Mouse (Mus musculus): ENCODE results near the gene Gfod1. TPM values are rescaled to one million over a fixed set of nuclear protein-coding genes. Genes with fewer than 3 reads are reported as not detected.

Gfod1 gene
- total and polyA plus RNA-seq, 2 experiments from 2014 or later: 2.4 to 22.4 TPM

DNA sequence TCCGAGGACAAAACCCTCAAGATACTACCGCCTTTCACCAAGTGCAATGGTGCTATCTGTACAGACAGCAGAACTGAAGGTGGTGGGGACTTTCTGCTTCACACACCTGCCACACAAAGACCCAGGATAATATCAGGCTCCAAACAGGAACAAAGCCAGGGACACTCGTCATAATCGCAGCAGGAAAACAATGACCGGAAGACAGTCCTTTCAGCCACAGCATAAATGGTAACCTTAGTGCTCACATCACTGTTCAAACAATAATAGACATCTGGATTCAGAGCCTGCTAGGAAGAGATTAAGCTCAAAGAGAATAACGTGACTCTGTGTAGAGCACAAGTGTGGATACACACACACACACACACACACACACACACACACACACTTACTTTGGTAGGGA, 67.3 kb downstream of the Gfod1 start:
- 54% methylated on average over 6 of the region's 6 CpGs for WGBS
- Histone ChIP-seq H3K9ac (replicated peaks; ENCODE audit: low read length, poor library complexity, severe bottlenecking) (no peak overlapping the region), H3K27me3 (ENCODE audit: insufficient read depth, low read length) (no peaks in the 10 kb centered on the region), H3K4me2 (ENCODE audit: low read depth, low read length, poor library complexity, severe bottlenecking) (no peak overlapping the region), H3K4me1 (ENCODE audit: insufficient read depth, low read length) (peaks cover 10% of the 10 kb centered on the region; the same call in 1 of the 2 replicates), H3K27ac (ENCODE audit: low read depth, low read length) (no peak overlapping the region), H3K36me3 (ENCODE audit: insufficient read depth, low read length) (no peaks in the 10 kb centered on the region), H3K4me3 (ENCODE audit: low read depth, low read length) (no peak overlapping the region), H3K9me3 (ENCODE audit: low read length) (no peaks in the 10 kb centered on the region)
- no peak for TF ChIP-seq CTCF (IDR thresholded peaks at IDR 0.05)
- ATAC-seq (ENCODE audit: low FRiP score) (no peak), DNase-seq (ENCODE audit: low spot score) (no peak)

DNA sequence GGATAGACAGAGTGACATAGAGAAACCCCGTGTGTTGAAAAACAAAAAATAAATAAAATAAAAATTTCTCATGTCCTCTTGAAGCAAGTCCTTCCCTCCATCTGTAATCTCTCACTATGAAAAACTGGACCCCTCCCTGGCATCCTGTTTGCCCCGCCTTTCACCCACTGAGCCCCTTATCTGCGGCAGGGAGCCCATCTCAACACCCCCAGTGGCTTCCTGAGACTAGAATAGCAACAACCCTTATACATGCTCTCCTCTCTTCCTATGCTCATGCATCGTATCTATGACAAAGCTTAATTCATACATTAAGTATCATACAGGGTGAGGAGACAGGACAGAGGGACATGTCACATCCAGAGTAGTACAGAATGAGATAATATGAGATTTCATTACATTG, 68.0 kb downstream of the Gfod1 start:
- no peak for DNase-seq (ENCODE audit: low spot score)
- 76% methylated on average over 4 of the region's 4 CpGs for WGBS
- H3K27ac ChIP-seq (ENCODE audit: low read depth, low read length): no peak overlapping the region

DNA sequence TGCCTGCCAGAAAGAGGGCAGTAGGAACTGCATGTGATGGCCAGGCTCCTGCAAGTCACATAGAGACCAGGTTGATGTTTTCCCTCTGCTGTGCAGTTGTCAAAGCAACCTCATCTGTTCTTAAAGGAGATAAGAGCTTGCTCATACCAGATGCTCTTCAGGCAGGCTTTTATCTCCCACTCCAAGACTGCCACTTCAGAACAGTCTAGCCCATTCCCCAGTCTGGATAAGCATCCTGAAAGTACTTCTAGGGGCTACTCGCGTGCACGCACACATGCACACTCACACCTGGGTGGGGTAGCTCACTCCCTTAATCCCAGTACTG, 68.4 kb downstream of the Gfod1 start:
- 67% methylated on average over 3 of the region's 3 CpGs for WGBS
- Histone ChIP-seq H3K9ac (replicated peaks; ENCODE audit: low read length, poor library complexity, severe bottlenecking) (no peak overlapping the region), H3K36me3 (ENCODE audit: insufficient read depth, low read length) (no peaks in the 10 kb centered on the region), H3K27me3 (ENCODE audit: insufficient read depth, low read length) (no peaks in the 10 kb centered on the region), H3K9me3 (ENCODE audit: low read length) (no peaks in the 10 kb centered on the region), H3K27ac (ENCODE audit: low read depth, low read length) (no peak overlapping the region), H3K4me2 (ENCODE audit: low read depth, low read length, poor library complexity, severe bottlenecking) (no peak overlapping the region), H3K4me1 (ENCODE audit: insufficient read depth, low read length) (peaks cover 10% of the 10 kb centered on the region; the same call in 1 of the 2 replicates), H3K4me3 (ENCODE audit: low read depth, low read length) (no peak overlapping the region)
- no peak for ATAC-seq (ENCODE audit: low FRiP score)
- no peak for DNase-seq (ENCODE audit: low spot score)
- no peak for TF ChIP-seq CTCF (IDR thresholded peaks at IDR 0.05)

More for the DNA sequence above, 68.0 kb downstream of the Gfod1 start:
- H3K9me3 ChIP-seq (ENCODE audit: low read length): no peaks in the 10 kb centered on the region
- peaks cover 10% of the 10 kb centered on the region; the same call in 1 of the 2 replicates for H3K4me1 ChIP-seq (ENCODE audit: insufficient read depth, low read length)
- no peak for TF ChIP-seq CTCF (IDR thresholded peaks at IDR 0.05)
- H3K9ac ChIP-seq (replicated peaks; ENCODE audit: low read length, poor library complexity, severe bottlenecking): no peak overlapping the region
- H3K4me2 ChIP-seq (ENCODE audit: low read depth, low read length, poor library complexity, severe bottlenecking): no peak overlapping the region
- ATAC-seq (ENCODE audit: low FRiP score): no peak
- H3K4me3 ChIP-seq (ENCODE audit: low read depth, low read length): no peak overlapping the region
- H3K36me3 ChIP-seq (ENCODE audit: insufficient read depth, low read length): no peaks in the 10 kb centered on the region
- no peaks in the 10 kb centered on the region for H3K27me3 ChIP-seq (ENCODE audit: insufficient read depth, low read length)

DNA sequence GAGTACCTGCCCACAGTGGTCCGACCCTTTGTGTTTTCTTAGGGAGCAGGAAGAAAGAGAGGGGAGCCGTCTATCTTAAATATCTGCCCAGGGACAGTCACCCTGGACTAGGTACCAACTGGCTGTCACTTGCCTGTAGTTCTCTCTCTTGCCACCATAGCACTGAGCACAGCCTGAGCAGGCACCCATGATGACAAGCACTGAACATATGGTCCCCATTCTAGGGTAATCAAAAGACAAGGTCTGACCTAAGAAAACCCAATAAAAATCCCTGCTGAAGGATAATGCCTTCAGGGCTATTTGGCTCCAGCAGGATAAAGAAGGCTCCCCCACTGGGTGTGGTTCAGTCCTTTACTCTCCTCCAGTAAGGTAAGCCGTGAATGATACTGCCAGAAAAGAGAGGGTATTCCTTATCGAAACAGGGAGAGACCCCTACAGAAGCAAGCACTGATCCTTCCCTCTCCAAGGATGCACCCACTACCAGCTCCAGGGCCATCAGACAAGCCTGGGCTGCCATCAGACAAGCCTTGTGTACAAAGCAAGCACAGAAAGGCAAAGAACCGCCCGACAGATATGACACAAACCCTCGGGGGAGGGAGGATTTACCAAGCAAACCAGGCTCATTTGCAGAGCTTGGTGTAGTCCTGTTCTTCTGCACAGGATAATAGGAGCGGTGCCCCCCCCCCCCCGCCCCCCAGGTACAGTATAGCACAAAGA, 68.9 kb downstream of the Gfod1 start:
- 0 out of 2 replicates have a peak overlapping the region, but pooled peaks have one; percentile 12 for H3K27ac ChIP-seq (ENCODE audit: low read depth, low read length)
- peak; percentile 11; the same call in 1 of the 2 replicates for TF ChIP-seq CTCF (IDR thresholded peaks at IDR 0.05)

DNA sequence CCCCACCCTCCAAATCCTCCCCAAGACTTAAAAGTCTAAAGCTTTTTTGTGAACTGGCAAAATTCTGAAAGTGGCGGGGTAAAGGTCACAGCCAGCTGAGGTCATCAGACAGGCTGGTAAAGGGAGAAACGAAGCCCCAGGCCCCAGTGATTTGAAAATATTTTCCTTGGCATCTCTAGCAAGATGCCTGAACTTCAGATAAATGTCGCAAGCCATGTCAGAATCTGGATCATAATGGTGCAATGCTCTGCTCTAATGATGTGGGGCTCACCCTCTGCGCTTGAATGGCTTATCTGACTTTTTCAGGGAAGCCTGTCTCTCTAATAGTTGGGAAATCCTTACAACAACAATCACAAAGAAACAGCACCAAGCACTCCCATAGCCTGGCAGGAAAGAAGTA, 70.6 kb downstream of the Gfod1 start:
- TF ChIP-seq CTCF (IDR thresholded peaks at IDR 0.05): no peak
- ATAC-seq (ENCODE audit: low FRiP score) (no peak), DNase-seq (ENCODE audit: low spot score) (no peak)
- Histone ChIP-seq H3K4me1 (ENCODE audit: insufficient read depth, low read length) (peaks cover 10% of the 10 kb centered on the region; the same call in 1 of the 2 replicates), H3K4me3 (ENCODE audit: low read depth, low read length) (no peak overlapping the region), H3K27ac (ENCODE audit: low read depth, low read length) (no peak overlapping the region), H3K4me2 (ENCODE audit: low read depth, low read length, poor library complexity, severe bottlenecking) (no peak overlapping the region), H3K27me3 (ENCODE audit: insufficient read depth, low read length) (no peaks in the 10 kb centered on the region), H3K9me3 (ENCODE audit: low read length) (no peaks in the 10 kb centered on the region), H3K9ac (replicated peaks; ENCODE audit: low read length, poor library complexity, severe bottlenecking) (no peak overlapping the region), H3K36me3 (ENCODE audit: insufficient read depth, low read length) (no peaks in the 10 kb centered on the region)
- 63% methylated on average over 4 of the region's 4 CpGs for WGBS

More for the DNA sequence above, 68.9 kb downstream of the Gfod1 start:
- Histone ChIP-seq H3K4me3 (ENCODE audit: low read depth, low read length) (no peak overlapping the region), H3K4me1 (ENCODE audit: insufficient read depth, low read length) (peaks cover 10% of the 10 kb centered on the region; the same call in 1 of the 2 replicates), H3K9ac (replicated peaks; ENCODE audit: low read length, poor library complexity, severe bottlenecking) (no peak overlapping the region), H3K9me3 (ENCODE audit: low read length) (no peaks in the 10 kb centered on the region), H3K4me2 (ENCODE audit: low read depth, low read length, poor library complexity, severe bottlenecking) (no peak overlapping the region), H3K36me3 (ENCODE audit: insufficient read depth, low read length) (no peaks in the 10 kb centered on the region), H3K27me3 (ENCODE audit: insufficient read depth, low read length) (no peaks in the 10 kb centered on the region)
- no peak for ATAC-seq (ENCODE audit: low FRiP score)
- 56% methylated on average over 9 of the region's 9 CpGs for WGBS
- DNase-seq (ENCODE audit: low spot score): no peak
